Mouse (Mus musculus): ENCODE data around the gene Vmn1r81.

DNA sequence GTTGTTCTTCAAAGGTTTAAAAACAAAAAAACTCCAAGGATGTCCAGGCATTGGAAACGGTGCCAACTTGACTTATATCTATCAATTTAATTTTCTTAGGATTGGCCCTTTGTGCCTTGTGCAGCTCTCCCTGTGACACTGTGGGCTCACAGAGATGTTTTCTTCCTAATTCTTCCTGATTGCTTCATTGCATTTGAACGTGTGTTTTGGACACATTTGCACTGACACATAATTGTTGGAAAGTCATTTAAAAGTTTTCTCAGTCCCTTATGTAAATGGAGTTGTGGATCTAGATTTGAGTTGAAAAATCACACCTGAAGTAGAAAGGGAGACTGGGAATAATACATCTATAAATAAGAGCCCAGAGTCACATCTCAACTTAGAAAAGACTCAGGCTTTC, 32.1 kb upstream of the Vmn1r81 start, which contains the start of gene Vmn1r82:
- TF ChIP-seq CTCF (IDR thresholded peaks at IDR 0.05; ENCODE audit: extremely low read depth, insufficient read depth, insufficient read length, insufficient replicate concordance) (no peak), POLR2A (IDR thresholded peaks at IDR 0.05; ENCODE audit: low read depth, low read length) (no peak)
